Mouse (Mus musculus): ENCODE results near the gene Myo19. TPM values are rescaled to one million over a fixed set of nuclear protein-coding genes. Genes with fewer than 3 reads are reported as not detected.
A peak's percentile ranks its signal among the peaks of the same experiment; 100 is the strongest.

The Myo19 gene
- polyA plus RNA-seq, 1 experiment = 14.0 TPM

- TF ChIP-seq POLR2A (IDR thresholded peaks at IDR 0.05; ENCODE audit: control insufficient read depth, extremely low read depth, insufficient read depth, low read length, poor library complexity) = no peak
- TF ChIP-seq CTCF (IDR thresholded peaks at IDR 0.05; ENCODE audit: borderline replicate concordance, control insufficient read depth, extremely low read depth, insufficient read depth, low read length, poor library complexity) = no peak
- 29% methylated on average over 6 of the region's 6 CpGs for WGBS
- Histone ChIP-seq H3K4me3 (ENCODE audit: control insufficient read depth, insufficient read depth, low read length) (no peak overlapping the region), H3K27ac (ENCODE audit: control insufficient read depth, insufficient read depth, low read length) (no peak overlapping the region), H3K4me1 (replicated peaks; ENCODE audit: control insufficient read depth, insufficient read depth, low read length) (no peaks in the 10 kb centered on the region), H3K27me3 (ENCODE audit: control insufficient read depth, insufficient read depth, low read length) (no peaks in the 10 kb centered on the region), H3K36me3 (ENCODE audit: control insufficient read depth, insufficient read depth, low read length) (no peaks in the 10 kb centered on the region)
- no peak for DNase-seq
Measured at GRCm38 (mm10) chr11:84932261-84932660, 52.3 kb downstream of the Myo19 start.

DNA sequence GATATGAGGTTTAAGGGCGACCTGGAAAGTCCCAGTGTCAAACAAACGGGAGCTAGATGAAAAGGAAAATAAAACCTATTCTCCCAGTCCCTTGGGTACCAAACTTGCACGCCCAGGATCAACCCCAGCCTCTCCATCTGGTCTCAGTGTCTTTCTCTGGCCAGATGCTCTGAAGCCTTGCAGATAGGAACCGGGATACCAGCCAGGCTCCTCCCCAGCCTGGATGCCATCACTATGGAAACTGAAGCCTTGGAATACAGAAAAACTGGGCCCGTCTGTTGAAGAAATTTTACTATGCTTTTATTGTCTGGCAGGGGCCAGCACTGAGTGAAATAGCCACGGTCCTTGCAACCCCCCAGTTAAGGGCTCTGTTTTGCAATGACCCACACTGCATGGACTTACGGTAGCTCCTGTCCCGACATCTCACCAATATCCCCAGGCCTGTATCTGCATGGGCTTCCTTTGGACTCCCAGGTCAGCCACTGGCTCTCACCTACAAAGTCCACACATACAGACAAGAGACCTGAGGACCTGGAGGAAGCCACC is 59.6 kb downstream of the Myo19 start:
- Histone ChIP-seq H3K4me3 (ENCODE audit: control insufficient read depth, insufficient read depth, low read length) (no peak overlapping the region), H3K4me1 (replicated peaks; ENCODE audit: control insufficient read depth, insufficient read depth, low read length) (no peaks in the 10 kb centered on the region), H3K36me3 (ENCODE audit: control insufficient read depth, insufficient read depth, low read length) (no peaks in the 10 kb centered on the region), H3K27me3 (ENCODE audit: control insufficient read depth, insufficient read depth, low read length) (no peaks in the 10 kb centered on the region; the same call in 1 of the 2 replicates), H3K27ac (ENCODE audit: control insufficient read depth, insufficient read depth, low read length) (no peak overlapping the region)
- 79% methylated on average over 8 of the region's 8 CpGs for WGBS
- TF ChIP-seq POLR2A (IDR thresholded peaks at IDR 0.05; ENCODE audit: control insufficient read depth, extremely low read depth, insufficient read depth, low read length, poor library complexity) = no peak
- TF ChIP-seq CTCF (IDR thresholded peaks at IDR 0.05; ENCODE audit: borderline replicate concordance, control insufficient read depth, extremely low read depth, insufficient read depth, low read length, poor library complexity) = no peak
- no peak for DNase-seq

- Histone ChIP-seq H3K36me3 (ENCODE audit: control insufficient read depth, insufficient read depth, low read length) (no peaks in the 10 kb centered on the region), H3K27ac (ENCODE audit: control insufficient read depth, insufficient read depth, low read length) (no peak overlapping the region), H3K4me3 (ENCODE audit: control insufficient read depth, insufficient read depth, low read length) (no peak overlapping the region), H3K4me1 (replicated peaks; ENCODE audit: control insufficient read depth, insufficient read depth, low read length) (no peaks in the 10 kb centered on the region), H3K27me3 (ENCODE audit: control insufficient read depth, insufficient read depth, low read length) (no peaks in the 10 kb centered on the region; the same call in 1 of the 2 replicates)
- no peak for DNase-seq
- TF ChIP-seq CTCF (IDR thresholded peaks at IDR 0.05; ENCODE audit: borderline replicate concordance, control insufficient read depth, extremely low read depth, insufficient read depth, low read length, poor library complexity) (no peak), POLR2A (IDR thresholded peaks at IDR 0.05; ENCODE audit: control insufficient read depth, extremely low read depth, insufficient read depth, low read length, poor library complexity) (no peak)
- WGBS = 85% methylated on average over 10 of the region's 10 CpGs
Measured at GRCm38 (mm10) chr11:84940140-84940539, 60.2 kb downstream of the Myo19 start.

DNA sequence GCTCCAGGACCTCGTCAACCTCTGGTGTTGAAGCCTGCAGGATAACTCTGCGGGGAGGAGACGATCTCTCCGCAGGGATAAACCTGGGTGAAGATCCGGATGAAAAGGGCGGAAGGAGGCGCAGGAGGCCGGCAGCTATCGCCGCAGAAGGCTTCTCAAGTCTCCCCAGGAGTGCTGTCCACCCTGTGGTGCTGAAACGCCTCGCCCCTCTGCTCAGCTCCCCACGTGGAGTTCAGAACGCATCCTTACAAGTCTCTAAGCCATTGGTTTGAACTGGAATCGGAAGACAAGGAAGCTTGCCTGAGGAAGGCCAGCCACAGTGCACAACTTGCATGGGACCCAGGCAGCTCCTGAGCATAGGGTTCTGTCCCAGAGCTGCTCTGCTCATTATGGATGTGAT is 64.0 kb downstream of the Myo19 start:
- 4% methylated on average over 15 of the region's 15 CpGs for WGBS

DNA sequence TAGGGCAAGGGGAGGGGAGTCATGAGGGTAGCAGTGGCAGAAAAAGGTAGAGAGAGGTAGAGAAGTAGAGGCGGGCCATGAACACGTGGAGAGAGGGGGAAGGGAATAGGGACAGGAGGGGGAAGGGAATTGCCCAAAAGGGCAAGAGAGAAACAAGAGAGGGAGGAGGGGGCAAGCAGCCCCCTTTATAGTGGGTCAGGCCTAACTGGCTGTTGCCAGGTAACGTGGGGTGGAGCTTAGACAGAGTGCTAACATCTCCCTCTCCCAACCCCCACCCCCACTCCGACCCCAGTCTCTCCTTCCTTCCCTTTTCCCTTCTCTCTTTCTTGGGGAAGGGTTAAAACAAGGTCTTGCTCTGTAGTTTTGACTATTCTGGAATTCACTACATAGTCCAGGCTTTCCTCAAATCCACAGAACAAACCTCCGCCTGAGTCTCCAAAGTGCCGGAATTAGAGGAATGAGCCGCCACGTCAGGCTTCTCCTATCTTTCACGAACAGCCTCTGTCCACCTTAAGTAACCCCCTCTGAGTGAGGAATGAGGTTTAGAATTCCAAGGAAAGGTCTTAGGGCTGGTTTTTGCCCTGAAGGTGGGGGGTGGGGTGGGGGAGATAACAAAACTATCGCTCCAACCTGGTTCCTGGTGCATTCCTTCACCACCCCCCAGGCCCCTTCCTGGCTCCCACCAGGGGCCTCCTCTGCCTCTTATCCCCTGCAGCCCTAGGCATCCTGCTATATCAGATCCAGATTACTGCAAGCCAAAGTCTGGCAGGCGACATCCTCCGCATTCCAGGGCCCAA is 64.9 kb downstream of the Myo19 start:
- no peak for DNase-seq
- TF ChIP-seq POLR2A (IDR thresholded peaks at IDR 0.05; ENCODE audit: control insufficient read depth, extremely low read depth, insufficient read depth, low read length, poor library complexity) = no peak
- no peak for TF ChIP-seq CTCF (IDR thresholded peaks at IDR 0.05; ENCODE audit: borderline replicate concordance, control insufficient read depth, extremely low read depth, insufficient read depth, low read length, poor library complexity)
- 22% methylated on average over 12 of the region's 12 CpGs for WGBS
- Histone ChIP-seq H3K27ac (ENCODE audit: control insufficient read depth, insufficient read depth, low read length) (no peak overlapping the region), H3K4me3 (ENCODE audit: control insufficient read depth, insufficient read depth, low read length) (no peak overlapping the region), H3K4me1 (replicated peaks; ENCODE audit: control insufficient read depth, insufficient read depth, low read length) (no peaks in the 10 kb centered on the region), H3K36me3 (ENCODE audit: control insufficient read depth, insufficient read depth, low read length) (no peaks in the 10 kb centered on the region), H3K27me3 (ENCODE audit: control insufficient read depth, insufficient read depth, low read length) (peaks cover 3% of the 10 kb centered on the region; the same call in 1 of the 2 replicates)

More for the DNA sequence above, 64.0 kb downstream of the Myo19 start:
- no peak overlapping the region for H3K4me3 ChIP-seq (ENCODE audit: control insufficient read depth, insufficient read depth, low read length)
- H3K36me3 ChIP-seq (ENCODE audit: control insufficient read depth, insufficient read depth, low read length) = no peaks in the 10 kb centered on the region
- no peak for TF ChIP-seq CTCF (IDR thresholded peaks at IDR 0.05; ENCODE audit: borderline replicate concordance, control insufficient read depth, extremely low read depth, insufficient read depth, low read length, poor library complexity)
- TF ChIP-seq POLR2A (IDR thresholded peaks at IDR 0.05; ENCODE audit: control insufficient read depth, extremely low read depth, insufficient read depth, low read length, poor library complexity) = no peak
- DNase-seq = peak; percentile 20
- no peaks in the 10 kb centered on the region for H3K4me1 ChIP-seq (replicated peaks; ENCODE audit: control insufficient read depth, insufficient read depth, low read length)
- H3K27ac ChIP-seq (ENCODE audit: control insufficient read depth, insufficient read depth, low read length) = no peak overlapping the region
- H3K27me3 ChIP-seq (ENCODE audit: control insufficient read depth, insufficient read depth, low read length) = peaks cover 3% of the 10 kb centered on the region; the same call in 1 of the 2 replicates

DNA sequence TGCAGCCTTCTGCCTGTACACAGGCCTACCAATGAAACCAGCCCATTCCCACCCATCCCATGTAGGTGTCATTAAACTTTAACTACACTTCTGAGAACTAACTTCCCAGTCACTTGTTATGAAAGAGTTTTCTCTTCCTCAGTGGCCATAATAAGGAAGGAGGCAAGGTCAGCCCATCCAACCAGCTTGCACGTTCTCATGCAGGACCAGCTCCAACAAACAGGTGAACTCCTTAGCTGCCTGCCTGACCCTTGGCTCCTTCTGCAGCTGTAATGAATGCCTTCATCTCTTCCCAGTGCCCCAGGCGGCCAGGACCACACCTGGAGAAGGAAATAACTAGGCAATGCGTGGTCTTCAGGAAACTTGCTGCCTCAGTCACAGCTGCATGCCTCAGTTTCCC is 65.9 kb downstream of the Myo19 start:
- Histone ChIP-seq H3K27me3 (ENCODE audit: control insufficient read depth, insufficient read depth, low read length) (peaks cover 3% of the 10 kb centered on the region; the same call in 1 of the 2 replicates), H3K36me3 (ENCODE audit: control insufficient read depth, insufficient read depth, low read length) (no peaks in the 10 kb centered on the region), H3K4me1 (replicated peaks; ENCODE audit: control insufficient read depth, insufficient read depth, low read length) (no peaks in the 10 kb centered on the region), H3K27ac (ENCODE audit: control insufficient read depth, insufficient read depth, low read length) (no peak overlapping the region), H3K4me3 (ENCODE audit: control insufficient read depth, insufficient read depth, low read length) (no peak overlapping the region)
- TF ChIP-seq POLR2A (IDR thresholded peaks at IDR 0.05; ENCODE audit: control insufficient read depth, extremely low read depth, insufficient read depth, low read length, poor library complexity) (no peak), CTCF (IDR thresholded peaks at IDR 0.05; ENCODE audit: borderline replicate concordance, control insufficient read depth, extremely low read depth, insufficient read depth, low read length, poor library complexity) (no peak)
- WGBS = 75% methylated on average over 3 of the region's 3 CpGs
- no peak for DNase-seq

All from thymus, adult 2 months (tissue).